Mouse (Mus musculus) cerebellum, adult 9-10 months (tissue): ENCODE data around the gene Aim2.
"Not testable (repeated sequence)": the region's sequence is repeated elsewhere in the genome, so short reads cannot be mapped to it uniquely, and the experiment has no call there.

Experiments
- DNase-seq: peaks from one replicate; pipeline ENCODE4 v3.0.0; 2022

Aim2 gene

GRCm38 (mm10) chr1:173480399-173481181 is 129.9 kb downstream of the Aim2 start:
- DNase-seq, result not testable (repeated sequence)

DNA sequence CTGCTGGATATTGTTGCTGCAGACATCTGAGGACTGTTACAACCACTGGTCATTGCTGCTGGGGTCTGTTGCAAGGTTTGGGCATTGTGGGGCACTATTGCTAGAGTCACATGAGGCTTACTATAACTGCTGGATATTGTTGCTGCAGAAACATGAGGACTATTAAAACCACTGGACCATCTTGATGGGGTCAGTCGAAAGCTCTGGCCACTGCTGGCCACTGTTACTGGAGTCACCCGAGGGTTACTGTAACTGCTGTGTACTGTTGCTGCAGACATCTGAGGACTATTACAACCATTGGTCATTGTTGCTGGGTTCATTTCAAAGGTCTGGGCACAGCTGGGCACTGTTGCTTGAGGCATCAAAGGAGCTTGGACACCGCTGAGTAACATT is 130.5 kb downstream of the Aim2 start:
- DNase-seq, result not testable (repeated sequence)

DNA sequence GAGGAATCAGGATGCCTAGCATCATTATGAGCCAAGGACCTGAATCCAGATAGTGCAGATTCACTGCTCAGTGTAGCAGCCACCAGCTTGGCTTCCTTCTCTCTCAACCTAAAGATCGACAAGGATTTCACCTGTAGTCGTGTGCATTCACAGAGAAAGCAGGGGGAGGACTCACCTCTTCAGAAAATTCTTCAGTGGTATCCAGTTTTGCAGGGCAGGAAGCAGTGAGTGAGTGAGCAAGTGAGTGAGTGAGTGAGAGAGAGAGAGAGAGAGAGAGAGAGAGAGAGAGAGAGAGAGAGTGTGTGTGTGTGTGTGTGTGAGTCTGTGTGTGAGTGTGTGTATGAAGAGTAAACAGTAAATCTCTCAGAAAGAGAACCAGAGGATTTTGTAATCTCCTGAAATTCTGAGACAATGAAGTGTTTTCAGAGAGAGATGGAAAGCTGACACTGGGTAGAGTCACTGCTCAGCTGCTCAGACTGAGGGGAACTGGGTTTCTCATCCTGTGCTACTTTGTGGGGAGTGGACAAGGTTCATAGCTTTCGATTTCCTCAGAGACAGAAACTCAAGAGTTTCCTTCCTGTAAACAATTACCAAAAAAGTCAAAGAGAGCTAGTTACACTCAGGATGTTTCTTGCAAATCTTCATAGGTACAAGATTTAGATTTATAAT is 140.3 kb downstream of the Aim2 start, which contains the start of gene Ifi206:
TSS of gene Ifi206 (minus strand) at position 230 of the 669 bp plus-strand sequence.
- not testable (repeated sequence) for DNase-seq

GRCm38 (mm10) chr1:173491483-173491882 is 140.8 kb downstream of the Aim2 start:
- DNase-seq, result not testable (repeated sequence)

DNA sequence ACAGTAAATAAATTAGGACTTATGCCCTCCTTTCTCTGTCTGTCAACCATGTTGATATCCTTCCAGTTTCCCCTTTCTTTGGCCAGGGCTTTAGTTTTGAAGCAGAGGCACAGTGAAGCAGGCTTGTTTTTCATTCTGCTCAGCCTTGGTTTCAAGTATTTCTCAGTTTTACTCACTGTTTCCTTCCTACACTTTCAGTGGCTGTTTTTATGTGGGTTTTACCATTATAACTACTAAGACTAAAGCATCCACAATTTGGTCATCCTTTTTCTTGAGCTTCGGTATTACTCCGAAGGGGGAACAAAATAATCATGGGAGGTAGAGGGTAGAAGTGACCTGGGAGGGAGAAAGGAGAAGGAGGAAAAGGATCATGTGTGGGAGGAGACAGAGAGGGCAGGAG is 159.9 kb downstream of the Aim2 start:
- not testable (repeated sequence) for DNase-seq
